Mouse (Mus musculus) hindbrain, embryonic 11.5 days (tissue): ENCODE measurements around the gene Bcar3. TPM values are rescaled to one million over a fixed set of nuclear protein-coding genes. Genes with fewer than 3 reads are reported as not detected.

Experiments used
- ATAC-seq: fragments of 200-750 bp; cut with Nextera tagmentation; 2 replicates; pipeline ENCODE4 v1.8.0; 2017; ENCODE audit warnings: mild to moderate bottlenecking, moderate TSS enrichment, moderate library complexity; ENCODE audit not compliant: low FRiP score
- DNase-seq: peaks from one replicate; pipeline ENCODE4 v3.0.0-alpha.2; 2015; ENCODE audit warnings: low spot score
- H3K27ac ChIP-seq: fragments of 300-500 bp; sonication (generic); 2 replicates; pipeline ENCODE4 v1.5.1; 2014; ENCODE audit warnings: mild to moderate bottlenecking, low read depth, low read length
- H3K27me3 ChIP-seq: fragments of 300-500 bp; sonication (generic); 2 replicates; pipeline ENCODE4 v1.6.1; 2014; ENCODE audit warnings: mild to moderate bottlenecking, low read length, moderate library complexity, mixed read lengths; ENCODE audit not compliant: control insufficient read depth, insufficient read depth
- H3K36me3 ChIP-seq: fragments of 300-500 bp; sonication (generic); 2 replicates; pipeline ENCODE4 v1.6.1; 2014; ENCODE audit warnings: mild to moderate bottlenecking, low read length, moderate library complexity, mixed read lengths; ENCODE audit not compliant: control insufficient read depth, insufficient read depth
- H3K4me1 ChIP-seq: fragments of 300-500 bp; sonication (generic); replicated peaks from 2 replicates; pipeline ENCODE4 v1.6.1; 2014; ENCODE audit warnings: low read length, mixed read lengths; ENCODE audit not compliant: control insufficient read depth, insufficient read depth
- H3K4me2 ChIP-seq: fragments of 300-500 bp; sonication (generic); replicated peaks from 2 replicates; pipeline ENCODE4 v1.6.1; 2014; ENCODE audit warnings: mild to moderate bottlenecking, low read depth, low read length
- H3K4me3 ChIP-seq: fragments of 300-500 bp; sonication (generic); 2 replicates; pipeline ENCODE4 v1.5.1; 2014; ENCODE audit warnings: low read depth, low read length
- H3K9ac ChIP-seq: fragments of 300-500 bp; sonication (generic); 2 replicates; pipeline ENCODE4 v1.6.1; 2014; ENCODE audit warnings: low read depth, low read length
- H3K9me3 ChIP-seq: fragments of 300-500 bp; sonication (generic); 2 replicates; pipeline ENCODE4 v1.6.1; 2016; ENCODE audit warnings: low read length; ENCODE audit not compliant: control insufficient read depth
- WGBS: fragments of 180-500 bp; shearing (Covaris S2); extraction: QIAGEN DNeasy Blood & Tissue Kit; methylation state at CpG from one replicate; pipeline ENCODE4 v1.1.7; 2014; 5-methylcytosine and 5-hydroxymethylcytosine counted together
- polyA plus RNA-seq: library from polyadenylated mRNA; unstranded; fragments of >200 nt; fragmentation: Nextera tagmentation; extraction: Ambion mirVana; gene quantifications from 2 replicates; pipeline ENCODE4 v1.2.1, GENCODE M21; 2014

The Bcar3 gene
- polyA plus RNA-seq, 1 experiment from 2014 or later: 6.7 TPM

DNA sequence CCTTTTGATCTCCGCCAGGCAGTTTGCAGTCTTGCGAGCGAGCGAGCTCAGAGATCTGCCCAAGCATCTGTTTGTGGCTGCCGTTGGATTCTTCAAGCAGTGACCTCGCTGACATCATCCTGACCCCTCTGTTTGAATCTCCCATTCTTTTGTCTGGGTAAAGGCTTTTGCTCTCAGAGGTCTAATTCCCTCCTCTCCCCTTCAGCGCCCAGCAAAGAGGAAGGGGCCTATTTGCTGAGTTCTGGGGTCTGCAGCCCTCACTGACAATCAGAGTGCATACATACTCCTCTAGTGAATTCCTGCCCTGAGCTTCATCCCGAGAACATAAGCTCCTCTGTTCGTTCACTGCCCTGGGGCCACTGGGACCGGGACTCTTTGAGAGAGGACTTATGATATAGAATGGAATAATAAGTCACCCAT lies 82.5 kb downstream of the Bcar3 start:
- peak; percentile 69 for DNase-seq
- peaks cover 8% of the 10 kb centered on the region; the same call in 1 of the 2 replicates for H3K4me1 ChIP-seq
- no peak overlapping the region for H3K9ac ChIP-seq
- no peak overlapping the region for H3K4me3 ChIP-seq
- no peaks in the 10 kb centered on the region for H3K27me3 ChIP-seq
- H3K9me3 ChIP-seq: no peaks in the 10 kb centered on the region
- H3K4me2 ChIP-seq: no peak overlapping the region
- no peak overlapping the region for H3K27ac ChIP-seq
- ATAC-seq: peak; percentile 43
- H3K36me3 ChIP-seq: no peaks in the 10 kb centered on the region
- WGBS: 11% methylated on average over 10 of the region's 10 CpGs

DNA sequence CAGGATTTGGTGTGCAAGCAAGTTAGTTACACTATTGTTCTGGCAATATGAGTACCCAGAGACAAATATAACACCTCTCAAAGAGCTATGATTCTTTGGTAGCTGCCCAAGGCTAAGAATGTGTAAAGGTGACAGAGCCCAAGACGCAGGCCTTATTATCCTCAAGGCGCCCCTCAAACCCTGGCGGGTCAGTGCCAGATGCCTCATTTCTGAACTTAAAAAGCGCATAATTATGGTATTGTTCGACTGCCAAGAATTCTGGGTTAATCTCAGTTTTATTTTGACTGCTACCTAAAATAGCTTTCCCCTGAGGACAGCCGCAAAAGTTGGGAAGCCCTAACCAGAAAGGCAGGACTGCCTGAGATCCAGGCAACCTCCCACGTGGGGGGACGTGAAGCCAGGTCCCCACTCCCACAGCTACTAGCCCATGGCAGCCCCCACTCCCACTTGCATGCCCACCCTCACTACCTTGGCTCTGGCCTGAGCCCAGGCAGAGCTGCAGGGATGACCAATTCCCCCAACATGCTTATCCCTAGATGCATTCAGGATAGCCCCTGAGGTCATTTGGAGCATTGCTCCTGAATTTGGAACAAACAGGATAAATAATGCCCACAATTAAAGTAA lies 83.0 kb downstream of the Bcar3 start:
- no peaks in the 10 kb centered on the region for H3K27me3 ChIP-seq
- no peak overlapping the region for H3K9ac ChIP-seq
- H3K36me3 ChIP-seq: no peaks in the 10 kb centered on the region
- WGBS: 64% methylated on average over 8 of the region's 8 CpGs
- ATAC-seq: 0 out of 2 replicates have a peak, but pooled peaks have one; percentile 33
- no peak for DNase-seq
- no peak overlapping the region for H3K27ac ChIP-seq
- no peaks in the 10 kb centered on the region for H3K9me3 ChIP-seq
- H3K4me2 ChIP-seq: no peak overlapping the region
- no peak overlapping the region for H3K4me3 ChIP-seq
- peaks cover 8% of the 10 kb centered on the region; the same call in 1 of the 2 replicates for H3K4me1 ChIP-seq

DNA sequence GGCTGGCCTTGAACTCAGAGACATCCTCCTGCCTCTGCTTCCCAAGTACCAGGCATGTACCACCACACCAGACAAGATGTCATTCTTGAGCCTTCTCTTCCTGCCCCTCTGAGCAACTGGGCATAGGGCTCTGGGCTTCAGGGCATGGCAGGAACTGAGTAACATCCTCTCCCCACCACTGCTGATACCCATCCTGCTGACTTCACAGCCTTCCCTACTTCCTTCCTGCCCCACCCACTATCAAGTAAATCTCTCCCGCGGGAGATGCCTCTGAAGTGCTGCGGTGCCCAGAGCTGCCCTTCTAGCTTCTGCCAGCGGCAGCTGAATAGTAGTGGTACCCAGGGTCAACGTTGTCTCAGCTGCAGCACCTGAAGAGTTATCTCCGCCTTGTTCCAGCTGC lies 84.7 kb downstream of the Bcar3 start:
- ATAC-seq: no peak
- no peaks in the 10 kb centered on the region for H3K36me3 ChIP-seq
- no peak overlapping the region for H3K9ac ChIP-seq
- no peak overlapping the region for H3K4me2 ChIP-seq
- H3K27ac ChIP-seq: no peak overlapping the region
- no peaks in the 10 kb centered on the region for H3K9me3 ChIP-seq
- no peaks in the 10 kb centered on the region for H3K27me3 ChIP-seq
- H3K4me3 ChIP-seq: no peak overlapping the region
- peaks cover 8% of the 10 kb centered on the region; the same call in 1 of the 2 replicates for H3K4me1 ChIP-seq
- WGBS: 74% methylated on average over 6 of the region's 6 CpGs
- no peak for DNase-seq

DNA sequence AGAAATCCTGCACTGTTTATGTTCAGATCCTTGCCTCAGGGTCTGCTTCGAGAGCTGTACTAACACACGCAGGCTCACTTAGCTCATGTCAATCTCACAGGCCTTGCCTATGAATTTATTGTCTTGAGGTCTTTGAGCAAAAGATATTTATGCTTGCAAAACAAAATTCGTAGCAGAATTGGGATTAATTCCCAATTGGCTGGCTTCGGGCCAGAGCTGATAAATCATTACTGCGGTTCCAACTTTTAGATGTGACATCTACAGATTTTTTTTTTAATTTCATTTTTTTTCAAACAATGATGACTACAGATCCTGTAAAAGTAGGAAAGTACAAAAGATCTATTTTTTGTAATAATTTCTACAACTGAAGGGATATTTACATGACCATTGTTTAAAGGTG lies 86.8 kb downstream of the Bcar3 start:
- H3K27me3 ChIP-seq: no peaks in the 10 kb centered on the region
- ATAC-seq (no peak), DNase-seq (no peak)
- H3K27ac ChIP-seq: no peak overlapping the region
- WGBS: 91% methylated on average over 5 of the region's 5 CpGs
- no peak overlapping the region for H3K4me3 ChIP-seq
- no peaks in the 10 kb centered on the region for H3K9me3 ChIP-seq
- no peaks in the 10 kb centered on the region for H3K36me3 ChIP-seq
- H3K4me1 ChIP-seq: peaks cover 6% of the 10 kb centered on the region; the same call in 1 of the 2 replicates
- H3K4me2 ChIP-seq: no peak overlapping the region
- H3K9ac ChIP-seq: no peak overlapping the region

DNA sequence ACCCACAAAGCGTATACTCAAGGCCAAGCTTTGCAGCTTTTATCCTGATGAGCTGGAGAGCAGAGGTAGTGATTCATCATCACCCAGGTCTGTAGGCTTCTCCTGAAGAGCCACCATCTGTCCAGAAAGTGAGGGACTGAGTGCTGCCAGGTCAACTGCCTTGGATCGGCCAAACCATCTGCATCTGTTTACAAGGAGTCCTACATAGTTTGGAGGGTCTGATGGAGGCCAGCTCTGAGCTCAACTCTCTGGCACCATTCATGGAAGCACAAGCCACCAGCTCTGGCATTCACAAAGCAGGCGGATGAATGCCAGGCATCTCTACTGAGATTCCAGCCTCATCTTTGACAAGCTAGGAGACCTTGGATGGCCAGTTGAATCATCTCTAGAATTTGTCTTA lies 87.7 kb downstream of the Bcar3 start:
- Histone ChIP-seq H3K4me3 (no peak overlapping the region), H3K4me2 (no peak overlapping the region), H3K36me3 (no peaks in the 10 kb centered on the region), H3K27me3 (no peaks in the 10 kb centered on the region), H3K9me3 (no peaks in the 10 kb centered on the region), H3K9ac (no peak overlapping the region), H3K27ac (no peak overlapping the region), H3K4me1 (peaks cover 4% of the 10 kb centered on the region; the same call in 1 of the 2 replicates)
- ATAC-seq (no peak), DNase-seq (no peak)
- WGBS: 90% methylated on average over 3 of the region's 3 CpGs

DNA sequence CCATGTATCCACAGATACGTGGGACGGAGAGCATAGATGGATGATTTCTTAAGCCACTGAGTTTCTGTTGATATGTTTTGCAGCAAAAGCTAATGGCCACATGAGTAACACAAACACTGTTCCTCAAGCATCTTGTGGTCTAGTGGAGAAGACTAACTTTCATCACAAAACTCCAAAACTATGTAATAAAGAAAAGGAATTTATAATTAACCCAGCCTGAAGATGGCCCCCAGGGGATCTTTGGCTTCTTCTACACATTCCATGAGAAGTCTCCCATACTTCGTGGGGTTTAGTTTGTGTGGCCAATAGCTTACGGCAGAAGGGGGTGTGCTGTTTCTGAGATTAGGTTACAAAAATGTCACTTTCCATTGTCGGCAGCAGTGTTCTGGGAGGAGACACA lies 92.5 kb downstream of the Bcar3 start:
- no peaks in the 10 kb centered on the region for H3K9me3 ChIP-seq
- ATAC-seq (no peak), DNase-seq (no peak)
- no peak overlapping the region for H3K27ac ChIP-seq
- H3K4me2 ChIP-seq: no peak overlapping the region
- no peak overlapping the region for H3K4me3 ChIP-seq
- no peak overlapping the region for H3K9ac ChIP-seq
- WGBS: 93% methylated on average over 5 of the region's 5 CpGs
- H3K36me3 ChIP-seq: no peaks in the 10 kb centered on the region
- no peaks in the 10 kb centered on the region for H3K27me3 ChIP-seq
- no peaks in the 10 kb centered on the region for H3K4me1 ChIP-seq

DNA sequence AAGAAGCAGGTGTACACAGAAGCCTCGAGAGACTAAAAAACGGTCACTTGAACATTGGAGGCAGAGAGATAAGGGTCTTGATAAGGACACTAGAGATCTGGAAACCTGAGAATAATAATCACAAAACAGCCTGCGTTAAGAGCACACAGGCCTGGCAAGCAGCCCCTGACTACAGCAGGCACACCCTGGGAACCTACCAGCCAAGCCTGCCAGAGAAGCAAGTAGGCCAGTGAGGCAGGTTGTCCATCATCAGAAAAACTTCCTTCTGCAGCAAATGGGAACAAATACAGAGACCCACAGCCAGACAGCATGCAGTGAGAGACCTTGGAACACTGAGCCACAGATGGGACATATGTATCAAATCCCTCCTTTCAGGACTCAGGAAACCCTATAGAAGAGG lies 93.8 kb downstream of the Bcar3 start:
- H3K4me3 ChIP-seq: no peak overlapping the region
- no peak overlapping the region for H3K9ac ChIP-seq
- H3K36me3 ChIP-seq: no peaks in the 10 kb centered on the region
- H3K27me3 ChIP-seq: no peaks in the 10 kb centered on the region
- ATAC-seq (no peak), DNase-seq (no peak)
- no peak overlapping the region for H3K27ac ChIP-seq
- no peaks in the 10 kb centered on the region for H3K4me1 ChIP-seq
- WGBS: 79% methylated on average over 3 of the region's 3 CpGs
- H3K9me3 ChIP-seq: no peaks in the 10 kb centered on the region
- H3K4me2 ChIP-seq: no peak overlapping the region

DNA sequence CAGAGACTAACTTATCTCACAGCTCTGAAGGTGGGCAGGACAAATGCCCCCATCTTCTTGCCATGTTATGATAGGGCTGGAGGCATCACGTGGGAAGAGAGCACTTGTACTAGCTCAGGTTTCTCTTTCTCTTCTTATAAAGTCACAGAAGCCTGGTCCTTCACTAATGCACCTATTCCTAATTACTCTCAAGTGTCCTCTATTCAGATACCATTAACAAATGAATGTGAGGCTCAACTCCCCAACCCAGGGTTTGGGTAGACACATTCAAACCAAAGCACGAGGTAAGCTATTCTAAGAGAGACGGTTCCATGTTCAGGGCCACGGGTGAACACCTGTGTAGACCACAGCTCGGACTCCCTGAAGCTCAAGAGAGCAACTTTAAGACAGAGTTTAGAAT lies 96.0 kb downstream of the Bcar3 start:
- H3K4me1 ChIP-seq: no peaks in the 10 kb centered on the region
- no peak overlapping the region for H3K4me3 ChIP-seq
- WGBS: 89% methylated on average over 5 of the region's 5 CpGs
- ATAC-seq: no peak
- no peaks in the 10 kb centered on the region for H3K9me3 ChIP-seq
- no peak for DNase-seq
- no peak overlapping the region for H3K27ac ChIP-seq
- no peaks in the 10 kb centered on the region for H3K27me3 ChIP-seq
- no peak overlapping the region for H3K9ac ChIP-seq
- H3K4me2 ChIP-seq: no peak overlapping the region
- H3K36me3 ChIP-seq: no peaks in the 10 kb centered on the region

DNA sequence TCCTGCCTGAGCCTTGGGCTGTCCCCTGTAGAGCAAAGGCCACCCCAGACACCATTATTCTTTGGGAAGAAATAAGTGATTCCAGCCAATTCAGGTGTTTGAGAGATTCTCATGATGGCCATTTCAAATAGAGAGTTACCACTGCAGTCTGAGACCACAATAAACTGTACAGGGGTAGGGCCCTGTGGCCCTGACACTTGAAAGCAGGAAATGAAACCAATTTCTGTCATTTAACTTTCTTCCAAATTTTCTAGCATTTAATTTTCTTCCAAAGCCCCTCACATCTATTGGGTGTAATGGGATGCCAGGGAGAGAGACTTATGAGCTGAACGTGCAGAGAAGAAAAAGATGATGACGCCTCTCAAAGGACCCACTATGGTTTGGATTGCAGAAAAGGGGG lies 97.2 kb downstream of the Bcar3 start:
- DNase-seq (no peak), ATAC-seq (no peak)
- H3K4me3 ChIP-seq: no peak overlapping the region
- H3K4me2 ChIP-seq: no peak overlapping the region
- 91% methylated on average over 2 of the region's 2 CpGs for WGBS
- no peak overlapping the region for H3K27ac ChIP-seq
- H3K9me3 ChIP-seq: no peaks in the 10 kb centered on the region
- H3K27me3 ChIP-seq: no peaks in the 10 kb centered on the region
- no peak overlapping the region for H3K9ac ChIP-seq
- no peaks in the 10 kb centered on the region for H3K36me3 ChIP-seq
- no peaks in the 10 kb centered on the region for H3K4me1 ChIP-seq
